Mouse (Mus musculus) left cerebral cortex, postnatal 4 days (tissue): Measurements from ENCODE around the gene Slfn8. TPM values are rescaled to one million over a fixed set of nuclear protein-coding genes. Genes with fewer than 3 reads are reported as not detected.
A peak's percentile ranks its signal among the peaks of the same experiment; 100 is the strongest.
"Not testable (repeated sequence)": the region's sequence is repeated elsewhere in the genome, so short reads cannot be mapped to it uniquely, and the experiment has no call there.

Source experiments
- DNase-seq: peaks from one replicate; pipeline ENCODE4 v3.0.0-alpha.2; 2022
- intact Hi-C: fragments of 180-260 bp; cut with DNase I; formaldehyde crosslinking; loops from one replicate; pipeline ENCODE4 v1.15.1; 2025
- total RNA-seq, 2 experiments: library from RNA; stranded (reverse); gene quantifications; 2 replicates each; pipeline ENCODE4 v1.2.3; 2021

Slfn8 gene
- total RNA-seq = under 1 TPM in 1 of 2 experiments, not detected in 1; 0.12 TPM

- intact Hi-C loops = no loop called here
Measured at GRCm38 (mm10) chr11:83020621-83021020, at the start of gene Slfn8. Slfn8 (minus strand) TSS chr11:83020810.

GRCm38 (mm10) chr11:83067982-83068694 lies 47.5 kb upstream of the Slfn8 start:
- intact Hi-C loops = no loop called here

More at GRCm38 (mm10) chr11:83020621-83021020, at the start of gene Slfn8:
- DNase-seq = no peak

DNA sequence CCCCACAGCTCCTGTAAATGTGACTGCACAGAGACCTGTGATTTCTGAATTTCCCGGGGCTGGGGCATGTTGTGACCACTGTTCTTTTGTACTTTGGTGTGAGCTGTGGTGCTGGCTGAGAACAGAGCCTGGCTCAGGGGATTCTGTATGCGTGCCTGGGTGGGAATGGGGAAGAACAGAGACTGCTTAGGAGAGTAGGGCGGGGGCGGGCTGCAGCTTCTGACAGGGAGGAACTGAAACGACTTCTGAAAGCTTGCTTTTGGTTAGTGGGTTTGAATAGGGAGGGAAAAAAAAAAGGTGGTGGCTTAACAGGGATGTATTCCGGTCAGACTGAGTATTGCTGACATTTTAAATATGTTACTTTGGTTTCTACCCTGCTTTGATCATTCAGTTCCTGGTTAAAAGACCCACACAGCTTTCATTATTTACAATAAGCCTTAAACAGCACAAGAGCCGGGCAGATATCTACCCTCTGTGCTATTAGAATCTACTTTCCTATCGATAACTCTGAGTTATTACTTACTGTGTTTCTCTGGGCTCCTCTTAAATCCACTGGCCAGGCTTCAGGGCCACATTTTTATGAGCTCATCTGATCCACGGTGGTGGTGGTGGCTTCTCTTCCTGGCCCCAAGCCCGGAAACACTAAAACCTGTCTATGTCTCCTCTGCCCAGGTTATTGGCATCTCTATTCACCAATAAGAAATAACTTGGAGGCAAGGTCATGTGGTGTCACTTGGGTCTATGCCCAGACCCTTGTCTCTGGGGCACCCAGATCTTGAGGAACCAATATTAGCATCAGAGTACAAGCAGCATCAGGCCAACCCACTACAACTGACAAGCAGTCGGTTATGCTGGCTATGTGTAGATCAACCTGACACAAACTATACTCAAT lies 46.3 kb upstream of the Slfn8 start:
- DNase-seq = peak; percentile 60
- intact Hi-C loops = no loop called here

More at GRCm38 (mm10) chr11:83067982-83068694, 47.5 kb upstream of the Slfn8 start:
- no peak for DNase-seq

GRCm38 (mm10) chr11:83065441-83066344 lies 45.1 kb upstream of the Slfn8 start:
- DNase-seq = no peak
- intact Hi-C loops = no loop called here

DNA sequence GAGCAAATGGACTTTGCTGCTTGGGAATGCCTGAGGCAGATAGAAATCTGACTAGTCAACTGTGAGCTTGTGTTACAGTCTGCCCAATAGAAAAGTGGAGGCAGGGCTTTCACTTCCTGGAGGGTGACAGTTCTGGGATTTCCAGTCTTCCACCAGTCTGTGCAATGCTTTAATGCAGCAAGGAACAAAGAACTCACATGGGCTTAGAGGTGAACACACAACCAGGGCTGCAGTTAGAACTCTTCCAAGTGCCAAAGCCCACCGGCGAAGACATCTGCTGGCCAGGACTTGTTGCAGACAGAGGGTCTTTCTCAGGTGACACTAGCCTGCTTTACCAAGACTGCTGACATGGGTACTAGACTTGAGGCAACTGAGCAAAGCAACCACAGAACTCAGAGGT lies 44.3 kb upstream of the Slfn8 start, which contains the start of gene Slfn2:
TSS of gene Slfn2 (plus strand) at position 167 of the 400 bp plus-strand sequence.
- no peak for DNase-seq
- intact Hi-C loops = no loop called here

DNA sequence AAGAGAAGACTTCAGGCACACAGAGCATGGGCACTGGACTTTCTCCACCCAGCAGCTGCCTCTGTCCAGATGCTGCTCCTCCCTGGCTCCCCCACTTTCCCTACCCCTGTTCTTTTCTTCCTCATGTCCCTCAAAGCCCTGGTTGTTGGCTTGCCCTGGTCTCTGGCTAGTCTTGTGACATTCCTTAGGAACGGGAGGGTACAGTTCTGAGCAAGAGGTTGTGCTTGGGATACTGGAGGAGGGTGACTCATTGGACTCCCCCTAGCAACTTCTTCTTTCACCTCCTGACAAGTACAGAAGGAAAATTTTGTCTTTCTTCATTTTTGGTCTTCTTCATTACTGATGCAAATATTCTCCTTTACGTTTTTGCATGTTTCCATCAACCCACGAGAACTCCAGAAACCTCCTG lies 43.3 kb upstream of the Slfn8 start:
- intact Hi-C loops = no loop called here
- DNase-seq = no peak

- intact Hi-C loops = no loop called here
- DNase-seq = no peak
Measured at GRCm38 (mm10) chr11:83063126-83063525, 42.5 kb upstream of the Slfn8 start.

GRCm38 (mm10) chr11:83061806-83062205 lies 41.2 kb upstream of the Slfn8 start:
- intact Hi-C loops = no loop called here
- DNase-seq = no peak

DNA sequence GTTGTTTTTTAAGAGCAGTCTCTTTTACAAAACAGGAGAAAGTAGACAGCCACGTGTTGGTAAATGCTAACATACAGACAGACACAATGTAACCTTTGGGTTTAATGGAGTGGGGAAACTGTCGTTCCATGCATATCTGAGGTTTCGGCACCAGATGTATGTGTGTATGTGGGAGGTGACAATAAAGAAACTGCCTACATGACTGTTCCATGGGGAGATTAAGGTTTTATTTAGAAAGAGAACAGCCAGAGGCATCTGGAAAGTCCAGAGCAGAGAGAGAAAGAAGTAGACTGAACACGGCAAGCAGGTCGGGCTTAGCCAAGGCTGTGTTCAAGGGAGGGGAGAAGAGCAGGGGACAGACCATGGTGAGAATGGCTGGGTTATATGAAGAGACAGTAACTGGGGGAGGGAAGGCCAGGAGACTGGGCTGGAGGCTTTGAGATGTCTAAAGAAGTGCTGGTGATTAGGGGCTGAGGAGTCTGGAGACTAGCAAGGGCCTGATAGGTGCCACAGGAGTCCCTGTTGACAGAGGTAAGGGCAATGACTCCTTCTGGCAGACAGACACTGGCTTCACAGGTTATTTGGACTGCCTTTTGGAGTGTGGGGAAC lies 39.9 kb upstream of the Slfn8 start:
- DNase-seq = no peak
- intact Hi-C loops = no loop called here

DNA sequence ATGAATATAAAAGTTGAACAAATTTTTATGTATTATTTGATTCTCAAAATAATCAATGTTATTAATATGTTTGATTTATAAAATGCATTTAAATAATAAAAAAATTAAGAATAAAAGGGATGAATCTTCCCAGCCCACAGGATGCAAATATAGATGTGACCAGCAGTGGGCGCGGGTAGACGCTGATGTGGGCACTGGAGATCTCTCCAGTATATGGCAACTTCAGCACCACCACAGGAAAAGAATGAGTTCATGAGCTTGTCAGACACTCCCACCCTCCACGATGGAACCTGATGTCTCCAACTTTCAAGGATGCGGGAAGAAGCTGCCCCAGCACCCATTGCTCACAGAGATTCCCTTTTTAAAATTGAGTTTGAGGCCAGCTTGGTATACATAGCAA lies 37.3 kb upstream of the Slfn8 start:
- intact Hi-C loops = no loop called here
- DNase-seq = peak; percentile 50

- intact Hi-C loops = no loop called here
- DNase-seq = no peak
Measured at GRCm38 (mm10) chr11:83045642-83046041, 25.0 kb upstream of the Slfn8 start.

DNA sequence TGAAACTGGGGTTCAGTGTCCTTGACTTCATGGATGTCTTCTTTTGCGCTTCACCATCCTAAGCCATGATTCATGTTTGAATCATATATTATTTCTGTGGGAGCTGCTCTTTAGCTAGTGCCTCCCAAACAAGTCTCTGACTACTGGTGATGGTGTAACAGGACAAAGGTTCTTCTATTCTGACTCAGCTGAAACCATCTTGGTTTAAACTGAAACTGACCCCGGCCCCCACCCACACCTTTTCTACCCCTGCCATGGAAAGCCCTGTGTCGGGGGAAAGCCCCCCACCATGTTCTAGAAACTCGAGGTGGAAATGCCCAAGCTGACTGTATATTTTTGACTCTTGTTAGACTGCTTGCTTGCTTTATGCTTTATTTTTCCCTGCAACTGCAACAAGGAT lies 23.3 kb upstream of the Slfn8 start:
- intact Hi-C loops = no loop called here
- no peak for DNase-seq

- no peak for DNase-seq
Measured at GRCm38 (mm10) chr11:83041000-83041399, 20.4 kb upstream of the Slfn8 start.

GRCm38 (mm10) chr11:83040325-83040724 lies 19.7 kb upstream of the Slfn8 start:
- intact Hi-C loops = no loop called here
- DNase-seq = no peak

More at GRCm38 (mm10) chr11:83041000-83041399, 20.4 kb upstream of the Slfn8 start:
- intact Hi-C loops = no loop called here

- intact Hi-C loops = no loop called here
- no peak for DNase-seq
Measured at GRCm38 (mm10) chr11:83039796-83040195, 19.2 kb upstream of the Slfn8 start.

- intact Hi-C loops = no loop called here
- DNase-seq = no peak
Measured at GRCm38 (mm10) chr11:83039156-83039555, 18.5 kb upstream of the Slfn8 start.

DNA sequence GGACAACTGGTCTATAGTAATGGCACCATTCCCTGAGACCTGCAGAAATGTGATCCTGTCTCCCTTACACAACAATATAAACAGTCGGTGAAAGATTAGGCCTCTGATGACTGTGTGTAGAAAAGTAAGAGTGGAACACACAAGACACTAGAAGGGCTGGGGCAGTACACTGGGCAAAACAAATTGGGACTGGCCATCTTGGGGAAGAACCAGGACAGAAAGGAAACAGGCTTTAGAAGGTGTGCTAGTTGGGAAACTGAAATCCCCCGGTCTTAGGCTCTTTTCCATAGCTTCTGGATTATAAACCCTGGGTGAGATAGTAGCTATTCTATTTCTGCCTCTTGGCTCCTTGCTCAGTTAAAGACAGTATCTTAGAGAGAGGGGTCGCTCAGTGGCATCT lies 18.1 kb upstream of the Slfn8 start:
- intact Hi-C loops, DNase-seq: not testable (repeated sequence)

GRCm38 (mm10) chr11:83019561-83020519 lies 770 bp downstream of the Slfn8 start:
- intact Hi-C loops, DNase-seq: not testable (repeated sequence)

DNA sequence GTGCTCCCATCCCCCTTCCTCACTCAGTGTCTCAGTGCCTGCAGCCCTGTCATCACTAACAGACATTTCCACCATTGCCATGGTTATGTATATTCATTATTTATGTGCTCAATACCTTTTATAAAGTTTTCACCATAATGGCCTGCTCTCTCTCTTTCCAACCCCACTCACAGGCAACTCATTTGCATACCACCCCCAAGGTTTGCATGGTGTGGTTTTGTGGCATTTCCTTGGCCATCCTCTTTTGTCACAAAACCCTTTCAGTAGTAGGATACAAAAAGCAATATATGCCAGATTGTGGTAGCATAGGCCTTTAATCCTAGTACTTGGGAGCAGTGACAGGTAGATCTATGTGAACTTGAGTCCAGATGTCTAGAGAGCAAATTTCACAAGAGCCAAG lies 4.5 kb downstream of the Slfn8 start:
- intact Hi-C loops = no loop called here

More for the DNA sequence above, 4.5 kb downstream of the Slfn8 start:
- DNase-seq = no peak
